Mouse (Mus musculus) neutrophil, adult 5-6 weeks (primary cell): ENCODE data around the gene Nlrc5. TPM values are rescaled to one million over a fixed set of nuclear protein-coding genes. Genes with fewer than 3 reads are reported as not detected.

ENCODE experiments used
- ATAC-seq: fragments of 151-379, 151-347 bp; 2 replicates; pipeline ENCODE4 v1.8.0; 2017; ENCODE audit warnings: mild to moderate bottlenecking, moderate TSS enrichment; ENCODE audit not compliant: insufficient number of reproducible peaks, poor library complexity, low FRiP score, severe bottlenecking; ENCODE audit errors: extremely low read depth
- total RNA-seq: library from RNA; stranded (forward); fragments of 200-1000 nt; gene quantifications from 2 replicates; pipeline ENCODE4 v1.2.3, GENCODE M21; 2017

Nlrc5 gene
- total RNA-seq, 1 experiment from 2014 or later, result 64.4 TPM

DNA sequence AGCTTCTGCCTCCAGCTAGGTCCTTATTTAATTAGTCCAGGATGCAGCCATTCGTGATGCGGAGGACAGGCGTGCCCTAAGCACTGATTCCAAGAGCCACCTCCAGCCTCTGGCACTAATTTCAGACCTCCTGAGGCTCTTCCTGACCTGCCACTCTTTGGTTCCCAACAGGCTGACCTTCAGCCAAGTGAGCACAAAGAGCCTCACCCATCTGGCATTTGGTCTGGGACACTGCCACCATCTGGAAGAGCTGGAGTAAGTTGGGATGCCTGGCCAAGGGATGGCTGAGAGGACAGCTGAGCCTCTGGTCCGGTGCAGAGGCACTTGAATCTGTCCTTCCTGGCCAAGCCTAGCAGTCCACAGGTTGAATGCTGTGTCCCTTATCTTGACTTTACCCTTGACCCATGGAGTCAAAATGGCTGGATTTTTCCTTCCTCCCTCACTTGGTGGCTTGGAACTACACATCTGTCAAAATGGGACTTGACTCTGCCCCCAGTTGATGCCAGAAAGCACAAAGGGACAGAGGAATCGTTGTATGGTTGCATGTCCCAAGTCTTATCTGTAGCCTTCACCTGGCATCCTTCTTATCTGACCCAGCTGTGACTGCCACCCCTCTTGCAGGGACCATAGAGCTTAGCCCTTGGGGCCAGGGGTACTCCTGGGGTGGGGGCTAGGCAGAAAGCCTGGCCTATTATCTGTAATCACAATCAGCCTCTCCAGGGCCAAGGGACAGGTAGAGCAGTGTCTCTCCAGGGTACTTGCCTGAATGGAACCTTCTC is 81.5 kb downstream of the Nlrc5 start:
- ATAC-seq, result no peak

DNA sequence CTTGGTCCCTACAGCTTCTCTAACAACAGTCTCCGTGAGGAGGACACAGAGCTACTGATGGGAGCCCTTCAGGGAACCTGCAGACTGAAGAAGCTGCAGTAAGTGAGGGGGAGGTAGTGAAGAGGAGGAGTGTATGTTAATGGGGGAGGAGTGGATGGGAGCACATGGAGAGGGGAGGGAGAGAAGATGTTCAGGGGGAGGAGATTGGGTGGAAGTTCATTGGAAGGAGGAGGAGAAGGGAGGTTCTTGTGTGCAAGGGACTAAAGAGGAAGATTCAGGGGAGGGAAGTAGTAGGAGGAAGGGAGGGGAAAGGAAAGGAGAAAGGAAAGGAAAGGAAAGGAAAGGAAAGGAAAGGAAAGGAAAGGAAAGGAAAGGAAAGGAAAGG is 82.0 kb downstream of the Nlrc5 start:
- no peak for ATAC-seq

- ATAC-seq, result no peak
These were observed 82.6 kb downstream of the Nlrc5 start for GRCm38 (mm10) chr8:94516766-94517165.

- ATAC-seq, result no peak
These were observed 84.2 kb downstream of the Nlrc5 start for GRCm38 (mm10) chr8:94518331-94518730.

DNA sequence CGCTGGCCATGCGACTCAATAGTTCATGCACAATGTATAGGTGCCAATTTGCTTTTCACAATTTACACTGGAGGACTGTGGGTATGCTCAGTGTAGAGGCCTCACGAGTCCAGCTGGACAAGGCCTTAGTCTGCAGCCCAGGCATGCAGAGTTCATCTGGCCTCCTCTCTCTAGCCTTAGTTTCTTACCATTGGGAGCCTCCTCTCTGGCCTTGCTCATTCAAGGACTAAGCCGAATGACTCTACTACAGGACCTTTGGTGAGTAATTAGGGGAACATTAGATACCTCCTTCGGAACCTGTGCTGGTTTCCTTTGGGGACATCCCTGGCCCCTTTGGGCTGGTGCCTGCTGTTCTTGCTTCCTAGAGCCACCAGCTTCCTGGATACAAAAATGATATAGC is 84.9 kb downstream of the Nlrc5 start:
- ATAC-seq, result no peak

- ATAC-seq, result no peak
These were observed 87.3 kb downstream of the Nlrc5 start for GRCm38 (mm10) chr8:94521481-94521880.

DNA sequence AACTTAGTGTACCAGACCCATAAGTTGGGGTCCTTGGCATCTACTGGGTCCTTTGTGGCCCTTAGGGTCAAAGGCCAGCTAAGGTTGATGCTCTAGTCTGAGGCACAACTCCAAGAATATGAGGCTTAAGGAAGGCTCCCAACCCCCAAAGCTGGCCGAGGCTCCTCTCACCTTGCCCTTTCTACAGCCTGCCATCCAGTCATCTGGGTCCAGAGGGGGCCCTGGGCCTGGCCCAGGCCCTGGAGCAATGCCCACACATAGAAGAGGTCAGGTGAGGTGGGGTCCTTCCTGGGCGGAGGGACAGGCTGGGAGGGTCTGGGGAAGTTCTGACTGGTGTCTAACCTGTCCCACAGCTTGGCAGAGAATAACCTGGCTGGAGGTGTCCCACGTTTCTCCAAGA is 88.3 kb downstream of the Nlrc5 start:
- no peak for ATAC-seq

DNA sequence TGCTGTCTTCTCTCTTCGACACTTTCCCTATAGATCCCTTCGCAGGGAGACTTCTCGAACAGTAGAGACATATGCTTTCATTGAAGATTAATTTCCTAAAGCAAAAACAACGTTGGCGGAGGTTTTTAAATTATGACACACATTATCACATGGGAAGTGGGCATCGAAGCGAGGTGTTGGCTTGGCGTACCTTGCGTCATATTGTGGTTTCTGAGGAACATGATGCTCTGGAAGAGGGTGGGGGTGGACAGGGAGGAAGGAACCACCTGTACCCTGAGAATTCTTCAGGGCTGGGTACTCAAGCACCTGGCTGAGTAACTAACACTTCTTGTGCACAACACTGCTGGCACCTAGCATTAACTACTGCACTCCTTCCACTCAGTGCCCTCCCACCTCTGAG is 90.4 kb downstream of the Nlrc5 start:
- peak; percentile 75 for ATAC-seq

- no peak for ATAC-seq
These were observed 93.0 kb downstream of the Nlrc5 start for GRCm38 (mm10) chr8:94527178-94527577.

DNA sequence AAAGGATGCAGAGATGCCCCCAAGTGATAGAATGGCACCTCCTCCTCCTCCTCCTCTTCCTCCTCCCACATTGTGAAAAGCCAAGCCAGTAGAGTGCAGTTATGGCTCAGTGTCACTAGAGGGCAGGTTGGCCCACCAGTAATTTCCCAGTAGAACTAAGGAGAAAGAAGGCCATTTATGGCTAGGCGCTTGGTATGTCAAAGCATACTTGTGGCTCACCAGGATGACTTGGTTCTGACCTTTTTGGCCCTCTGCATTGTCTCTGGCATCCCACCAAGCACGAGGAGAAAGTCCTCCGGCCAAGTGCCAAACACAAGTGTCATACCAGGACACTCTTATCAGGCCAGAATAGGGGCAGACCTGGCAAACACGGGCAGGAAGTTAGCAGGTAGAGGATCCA is 94.1 kb downstream of the Nlrc5 start:
- ATAC-seq, result no peak

- ATAC-seq, result no peak
These were observed 95.7 kb downstream of the Nlrc5 start for GRCm38 (mm10) chr8:94529875-94530274.

- no peak for ATAC-seq
These were observed 96.5 kb downstream of the Nlrc5 start for GRCm38 (mm10) chr8:94530643-94531042.

- ATAC-seq, result no peak
These were observed 97.8 kb downstream of the Nlrc5 start for GRCm38 (mm10) chr8:94532000-94532399.

DNA sequence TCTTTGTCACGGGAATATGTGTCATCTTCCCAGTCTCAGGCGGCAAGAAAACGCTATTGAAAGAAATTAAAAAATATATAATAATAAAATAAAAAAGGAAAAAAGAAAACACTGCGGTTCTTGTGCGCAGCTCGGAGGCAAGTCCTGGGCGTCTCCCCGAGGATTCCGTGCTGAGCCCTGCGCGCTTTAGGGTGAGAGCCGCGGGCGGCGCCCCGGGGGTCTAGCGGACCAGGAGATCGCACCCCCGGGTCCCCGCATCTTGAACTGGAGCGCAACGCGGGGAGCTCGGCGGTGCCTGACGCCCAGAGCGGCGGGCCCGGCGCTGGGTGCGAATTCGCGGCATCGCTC is 98.3 kb downstream of the Nlrc5 start:
- no peak for ATAC-seq

- ATAC-seq, result peak; percentile 53
These were observed 98.9 kb downstream of the Nlrc5 start, which contains the start of gene Cpne2 for GRCm38 (mm10) chr8:94532873-94533671. Gene Cpne2 (plus strand): TSS chr8:94532990.

DNA sequence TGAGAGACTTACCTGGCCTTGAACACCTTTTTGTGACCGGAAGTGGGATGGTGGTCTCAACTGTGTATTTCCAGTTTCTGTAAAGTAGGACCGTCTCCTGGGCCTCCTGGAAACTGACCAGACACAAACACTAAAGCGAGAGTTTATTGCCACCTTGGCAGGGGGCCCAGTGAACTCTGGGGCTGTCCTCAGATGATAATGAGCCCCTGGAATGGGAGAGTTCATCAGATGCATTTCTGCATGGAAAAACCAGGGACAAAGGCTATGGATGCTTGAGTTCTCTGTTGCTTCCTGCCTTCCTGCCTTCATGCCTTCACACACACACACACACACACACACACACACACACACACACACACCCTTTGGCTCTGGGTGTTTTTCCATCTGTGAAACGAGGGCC is 100.5 kb downstream of the Nlrc5 start:
- ATAC-seq, result no peak

DNA sequence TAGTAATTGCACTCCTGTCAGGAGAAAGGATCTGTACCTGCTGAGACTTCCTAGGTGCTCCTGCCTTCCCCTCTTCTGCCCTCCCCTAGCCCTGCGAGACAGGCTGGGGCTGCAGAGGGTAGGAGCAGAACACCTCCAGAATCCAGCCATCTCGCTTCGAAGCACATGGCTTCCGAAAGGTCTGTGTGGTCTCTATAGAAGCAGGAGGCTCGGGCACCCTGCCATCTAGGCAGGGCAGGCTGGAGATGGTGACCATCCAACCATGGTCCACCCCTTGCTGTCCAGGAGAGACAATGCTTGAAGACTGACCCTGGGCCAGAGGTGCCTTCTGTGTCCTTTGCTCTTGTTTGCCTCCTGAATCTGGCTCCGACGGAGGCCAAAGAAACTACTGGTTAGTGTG is 101.5 kb downstream of the Nlrc5 start:
- no peak for ATAC-seq

DNA sequence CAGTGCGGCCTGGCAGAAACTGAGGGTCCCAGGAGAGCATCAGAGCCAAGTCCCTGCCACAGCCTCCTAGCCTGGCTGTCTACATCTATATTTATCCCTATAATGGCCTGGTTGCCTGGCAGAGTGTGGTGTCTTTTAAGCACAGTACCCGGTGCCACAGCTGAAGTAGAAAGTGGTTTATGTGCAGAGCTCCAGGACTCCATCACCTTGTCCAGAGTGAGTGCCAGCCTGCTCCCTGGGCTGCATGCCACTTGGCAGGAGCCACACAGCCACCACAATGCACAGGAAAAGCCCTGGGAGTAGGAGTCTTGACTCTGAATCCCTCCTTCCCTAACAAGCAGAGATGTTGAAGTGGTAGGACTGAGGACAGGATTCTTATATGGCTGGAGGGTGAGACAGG is 103.3 kb downstream of the Nlrc5 start:
- no peak for ATAC-seq

- ATAC-seq, result no peak
These were observed 105.9 kb downstream of the Nlrc5 start for GRCm38 (mm10) chr8:94540025-94540424.
